Mouse (Mus musculus): ENCODE results near the gene Stap2. TPM values are rescaled to one million over a fixed set of nuclear protein-coding genes. Genes with fewer than 3 reads are reported as not detected.

Stap2 gene
- polyA plus RNA-seq, 2 experiments: 2.0 to 2.8 TPM

GRCm38 (mm10) chr17:56021161-56021910, 16.0 kb upstream of the Stap2 start:
- Histone ChIP-seq H3K4me3 (ENCODE audit: insufficient read depth in 1 of 2, low read depth in 2 of 2, low read length in 2 of 2) (no peak overlapping the region), H3K4me1 (replicated peaks; ENCODE audit: control insufficient read depth in 2 of 2, insufficient read depth in 2 of 2, low read length in 1 of 2) (peaks cover 0 to 14% of the 10 kb centered on the region in 2 experiments; a peak in 2 of 4 replicates), H3K9ac (replicated peaks) (no peak overlapping the region), H3K4me2 (ENCODE audit: low read depth) (no peak overlapping the region), H3K9me3 (ENCODE audit: control insufficient read depth, low read length) (no peaks in the 10 kb centered on the region), H3K36me3 (replicated peaks; ENCODE audit: control insufficient read depth, insufficient read depth, low read depth) (peaks cover 14% of the 10 kb centered on the region), H3K27ac (no peak overlapping the region), H3K27me3 (ENCODE audit: control insufficient read depth, insufficient read depth, low read length) (no peaks in the 10 kb centered on the region)
- WGBS (ENCODE audit: insufficient replicate concordance): 57% methylated on average over 4 of the region's 4 CpGs
- ATAC-seq (ENCODE audit: insufficient read depth) (no peak), DNase-seq (ENCODE audit: low read depth in 3 of 3, low spot score in 3 of 3) (no peak)
- TF ChIP-seq EP300 (IDR thresholded peaks at IDR 0.05; ENCODE audit: low read depth) (no peak), CTCF (IDR thresholded peaks at IDR 0.05; ENCODE audit: low read depth) (0 out of 2 replicates have a peak, but pooled peaks have one; percentile 5)

GRCm38 (mm10) chr17:56020400-56021084, 15.2 kb upstream of the Stap2 start:
- DNase-seq (ENCODE audit: low read depth in 3 of 3, low spot score in 3 of 3): no peak
- 88% methylated on average over 6 of the region's 6 CpGs for WGBS (ENCODE audit: insufficient replicate concordance)
- H3K4me2 ChIP-seq (ENCODE audit: low read depth): no peak overlapping the region
- peaks cover 14% of the 10 kb centered on the region for H3K36me3 ChIP-seq (replicated peaks; ENCODE audit: control insufficient read depth, insufficient read depth, low read depth)
- no peak for ATAC-seq (ENCODE audit: insufficient read depth)
- no peak overlapping the region for H3K9ac ChIP-seq (replicated peaks)
- H3K9me3 ChIP-seq (ENCODE audit: control insufficient read depth, low read length): no peaks in the 10 kb centered on the region
- H3K4me1 ChIP-seq (replicated peaks; ENCODE audit: control insufficient read depth in 2 of 2, insufficient read depth in 2 of 2, low read length in 1 of 2): peaks cover 0 to 12% of the 10 kb centered on the region in 2 experiments; a peak in 2 of 4 replicates
- TF ChIP-seq CTCF (IDR thresholded peaks at IDR 0.05; ENCODE audit: low read depth) (no peak), EP300 (IDR thresholded peaks at IDR 0.05; ENCODE audit: low read depth) (no peak)
- H3K4me3 ChIP-seq (ENCODE audit: insufficient read depth in 1 of 2, low read depth in 2 of 2, low read length in 2 of 2): no peak overlapping the region
- H3K27me3 ChIP-seq (ENCODE audit: control insufficient read depth, insufficient read depth, low read length): no peaks in the 10 kb centered on the region
- no peak overlapping the region for H3K27ac ChIP-seq

- no peak overlapping the region for H3K9ac ChIP-seq (replicated peaks)
- WGBS (ENCODE audit: insufficient replicate concordance): 72% methylated on average over 20 of the region's 20 CpGs
- peak; percentile 73 for TF ChIP-seq CTCF (IDR thresholded peaks at IDR 0.05; ENCODE audit: low read depth)
- no peak for TF ChIP-seq EP300 (IDR thresholded peaks at IDR 0.05; ENCODE audit: low read depth)
- H3K27ac ChIP-seq: no peak overlapping the region
- peaks cover 0 to 4% of the 10 kb centered on the region in 2 experiments; a peak in 1 of 4 replicates for H3K4me1 ChIP-seq (replicated peaks; ENCODE audit: control insufficient read depth in 2 of 2, insufficient read depth in 2 of 2, low read length in 1 of 2)
- 0 out of 2 replicates have a peak, but pooled peaks have one; percentile 16 for ATAC-seq (ENCODE audit: insufficient read depth)
- DNase-seq (ENCODE audit: low read depth in 3 of 3, low spot score in 3 of 3): no peak
- no peak overlapping the region for H3K4me2 ChIP-seq (ENCODE audit: low read depth)
- no peak overlapping the region for H3K4me3 ChIP-seq (ENCODE audit: insufficient read depth in 1 of 2, low read depth in 2 of 2, low read length in 2 of 2)
- no peaks in the 10 kb centered on the region for H3K9me3 ChIP-seq (ENCODE audit: control insufficient read depth, low read length)
- H3K36me3 ChIP-seq (replicated peaks; ENCODE audit: control insufficient read depth, insufficient read depth, low read depth): peaks cover 17% of the 10 kb centered on the region
- H3K27me3 ChIP-seq (ENCODE audit: control insufficient read depth, insufficient read depth, low read length): no peaks in the 10 kb centered on the region
These were observed 13.2 kb upstream of the Stap2 start for GRCm38 (mm10) chr17:56018347-56019131.

- H3K36me3 ChIP-seq (replicated peaks; ENCODE audit: control insufficient read depth, insufficient read depth, low read depth): peaks cover 17% of the 10 kb centered on the region
These were observed 12.5 kb upstream of the Stap2 start for GRCm38 (mm10) chr17:56017848-56018247.

More at GRCm38 (mm10) chr17:56017848-56018247, 12.5 kb upstream of the Stap2 start:
- Histone ChIP-seq H3K9me3 (ENCODE audit: control insufficient read depth, low read length) (no peaks in the 10 kb centered on the region), H3K4me2 (ENCODE audit: low read depth) (no peak overlapping the region), H3K4me3 (ENCODE audit: insufficient read depth in 1 of 2, low read depth in 2 of 2, low read length in 2 of 2) (no peak overlapping the region), H3K27me3 (ENCODE audit: control insufficient read depth, insufficient read depth, low read length) (no peaks in the 10 kb centered on the region), H3K9ac (replicated peaks) (no peak overlapping the region), H3K27ac (no peak overlapping the region), H3K4me1 (replicated peaks; ENCODE audit: control insufficient read depth in 2 of 2, insufficient read depth in 2 of 2, low read length in 1 of 2) (0 out of 4 replicates have a peak, but pooled peaks cover 0 to 2% of the 10 kb centered on the region in 2 experiments)
- TF ChIP-seq CTCF (IDR thresholded peaks at IDR 0.05; ENCODE audit: low read depth) (no peak), EP300 (IDR thresholded peaks at IDR 0.05; ENCODE audit: low read depth) (no peak)
- 86% methylated on average over 7 of the region's 7 CpGs for WGBS (ENCODE audit: insufficient replicate concordance)
- no peak for ATAC-seq (ENCODE audit: insufficient read depth)
- DNase-seq (ENCODE audit: low read depth in 3 of 3, low spot score in 3 of 3): no peak

Data from liver, embryonic 14.5 days (tissue).